Mouse (Mus musculus): ENCODE data around the gene Ifi211.
"Not testable (repeated sequence)": the region's sequence is repeated elsewhere in the genome, so short reads cannot be mapped to it uniquely, and the experiment has no call there.

Gene Ifi211

DNA sequence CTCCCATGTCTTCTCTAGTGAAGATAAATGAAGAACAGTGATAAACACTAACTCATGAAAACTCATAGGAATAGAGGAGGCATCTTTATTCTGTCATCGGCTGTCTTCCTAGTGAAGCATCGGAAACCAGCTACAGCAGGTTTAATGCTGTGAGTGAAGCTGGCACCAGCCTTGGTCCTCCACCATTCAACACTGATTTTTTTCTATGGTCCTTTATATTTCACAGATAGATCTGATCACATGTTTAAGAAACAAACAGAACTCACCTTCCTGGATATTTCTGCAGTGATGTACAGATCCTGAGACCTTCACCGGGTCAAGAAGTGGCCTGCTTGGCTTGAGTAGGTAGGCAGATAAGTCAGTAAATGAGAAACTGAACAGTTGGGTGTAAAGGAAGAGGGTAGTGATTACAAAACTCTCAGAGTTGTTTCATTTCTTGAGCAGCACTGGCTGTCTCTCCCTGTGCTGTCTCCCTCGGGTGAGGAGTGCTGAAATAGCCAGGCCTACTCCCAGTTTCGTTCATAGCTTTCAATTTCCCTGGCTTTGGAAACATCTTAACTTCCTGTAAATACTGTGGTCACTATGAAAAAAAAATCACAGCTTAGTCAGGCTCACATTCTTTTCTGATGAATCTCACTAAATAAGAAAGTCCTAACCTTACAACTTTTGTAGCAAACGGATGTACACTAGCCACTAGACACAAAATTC lies at the start of gene Ifi211:
TSS of gene Ifi211 (minus strand) at position 499 of the 708 bp plus-strand sequence.
- DNase-seq: not testable (repeated sequence)

DNA sequence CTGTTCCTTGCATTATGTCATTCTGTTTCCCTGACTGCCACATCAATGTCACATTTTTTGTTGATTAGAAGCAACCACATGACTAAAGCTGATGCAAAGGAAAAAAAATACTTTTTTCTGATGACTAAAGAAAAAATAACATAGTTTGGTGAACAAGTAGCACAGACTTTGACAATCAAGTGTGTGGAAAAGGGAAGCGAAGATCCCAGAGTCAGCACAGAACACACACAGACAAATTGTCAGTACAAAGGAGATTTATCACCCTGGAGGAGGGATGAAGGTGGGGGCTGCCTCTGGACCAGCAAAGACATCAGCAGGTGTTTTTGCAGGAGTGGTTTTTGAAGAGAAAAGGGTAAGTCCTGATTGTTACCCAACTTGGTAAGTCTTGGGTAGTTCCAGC lies 48.6 kb upstream of the Ifi211 start:
- DNase-seq: not testable (repeated sequence)

DNA sequence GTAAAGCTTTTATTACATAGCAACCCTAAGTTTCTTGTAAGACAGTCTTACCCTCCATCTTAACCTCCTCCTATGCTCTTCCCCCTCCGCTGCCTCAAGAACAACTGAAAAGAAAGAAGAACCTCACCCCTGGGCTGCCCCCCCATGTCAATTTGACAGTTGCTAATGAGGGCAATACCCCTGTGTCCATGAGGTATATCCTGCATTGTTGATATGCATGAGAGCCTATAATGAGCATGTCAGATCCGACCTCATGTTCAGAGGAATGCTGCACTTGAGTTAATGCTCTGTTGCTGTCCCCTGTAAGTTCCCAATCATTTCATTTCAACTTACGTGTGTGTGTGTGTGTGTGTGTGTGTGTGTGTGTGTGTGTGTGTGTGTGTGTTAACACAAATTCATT lies 47.2 kb upstream of the Ifi211 start:
- not testable (repeated sequence) for DNase-seq

DNA sequence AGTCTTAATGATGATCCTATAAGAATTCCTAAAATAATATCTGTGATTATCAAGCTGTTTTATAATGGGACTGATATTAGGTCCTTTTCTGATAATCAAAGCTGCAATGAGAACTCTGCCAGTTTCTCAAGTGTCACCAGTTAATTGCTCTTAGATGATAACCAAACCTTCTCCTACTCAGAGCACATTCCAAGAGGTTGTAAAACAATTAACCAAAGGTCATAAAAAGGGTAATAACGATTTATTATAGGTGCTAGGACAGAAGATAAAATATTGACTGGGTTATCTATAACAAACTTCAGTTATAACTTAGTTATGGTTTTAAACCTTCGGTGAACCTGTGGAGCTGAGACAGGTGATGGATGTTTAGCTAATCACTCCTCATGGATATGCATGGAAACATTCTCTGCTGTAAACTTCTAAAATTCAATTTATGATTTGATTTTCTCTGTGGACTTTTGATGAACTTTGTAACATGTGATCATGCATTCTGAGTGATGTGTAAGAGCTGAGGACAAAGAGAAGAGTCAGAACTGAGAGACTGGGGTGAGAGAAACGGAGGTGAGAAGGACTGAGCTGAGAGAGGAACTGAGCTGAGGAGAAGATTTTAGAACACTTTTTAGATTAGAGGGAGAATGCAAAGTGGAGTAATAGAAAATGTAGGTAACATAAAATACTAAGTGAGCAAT lies 43.1 kb upstream of the Ifi211 start:
- not testable (repeated sequence) for DNase-seq

DNA sequence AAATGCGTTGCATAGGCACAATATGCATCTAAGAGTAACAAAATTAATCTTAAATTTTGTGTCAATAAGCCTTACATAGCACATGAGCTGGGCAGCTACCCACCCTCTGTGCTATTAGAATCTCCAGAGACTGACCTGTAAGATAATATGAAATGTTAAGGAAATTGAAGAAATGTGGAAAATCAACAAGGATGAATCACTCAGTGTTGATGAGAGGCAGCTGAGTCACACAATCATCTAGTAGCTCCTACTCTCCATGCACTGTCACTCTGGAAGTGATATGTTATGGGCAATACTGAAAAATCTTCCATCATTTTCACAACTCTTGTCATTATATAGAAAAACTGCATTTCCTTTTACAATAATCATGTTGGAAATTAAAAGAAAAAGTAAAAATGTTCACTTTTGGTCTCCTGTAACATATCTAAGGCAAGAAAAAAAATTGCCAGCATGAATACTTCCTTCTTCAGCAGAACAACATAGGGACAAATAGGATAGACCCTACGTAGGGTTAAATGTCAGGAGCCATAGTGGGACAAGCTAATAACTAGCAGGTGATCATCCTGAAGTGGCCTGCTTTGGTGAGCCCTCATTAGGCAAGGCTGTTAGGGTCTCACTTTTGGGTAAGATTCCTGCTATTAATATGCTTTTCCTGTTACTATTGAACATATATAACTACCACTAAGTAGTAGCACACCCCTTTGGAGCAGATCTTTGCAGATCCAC lies 42.4 kb upstream of the Ifi211 start:
- DNase-seq: no peak

DNA sequence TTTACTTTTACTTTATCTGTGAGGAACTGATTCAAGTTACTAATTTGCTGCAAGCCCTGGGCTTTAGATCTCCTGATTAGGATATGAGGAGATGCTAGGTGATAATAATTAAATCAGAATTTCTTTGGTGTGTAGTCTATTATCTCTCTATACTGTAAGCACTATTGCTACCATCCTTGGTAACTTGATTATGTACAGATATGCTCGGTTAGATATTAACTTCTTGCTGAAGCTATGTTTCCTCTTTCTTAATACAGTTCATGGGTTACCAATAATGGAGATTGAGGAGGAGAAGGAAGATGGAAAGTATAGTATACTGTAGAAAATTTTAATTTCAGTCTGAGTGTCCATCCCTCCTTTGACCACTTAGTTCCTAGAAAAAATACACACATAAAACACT lies 40.7 kb upstream of the Ifi211 start:
- DNase-seq: no peak

DNA sequence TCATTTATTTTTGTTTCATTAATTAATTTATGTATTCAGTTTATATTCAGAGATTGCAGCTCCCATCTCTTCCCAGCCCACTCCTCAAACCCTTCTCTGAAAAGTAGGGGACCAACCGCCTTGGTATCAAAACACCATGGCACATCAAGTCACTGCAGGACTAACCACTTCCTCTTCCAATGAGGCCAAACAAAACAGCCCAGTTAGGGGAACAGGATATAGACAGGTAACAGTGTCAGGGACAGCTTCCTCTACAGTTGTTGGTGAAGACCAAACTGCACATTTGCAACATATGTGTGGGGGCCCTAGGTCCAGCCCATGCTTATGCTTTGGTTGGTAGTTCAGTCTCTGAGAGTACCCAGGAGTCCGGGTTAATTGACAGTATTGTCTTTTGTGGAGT lies 36.2 kb upstream of the Ifi211 start:
- DNase-seq: not testable (repeated sequence)

DNA sequence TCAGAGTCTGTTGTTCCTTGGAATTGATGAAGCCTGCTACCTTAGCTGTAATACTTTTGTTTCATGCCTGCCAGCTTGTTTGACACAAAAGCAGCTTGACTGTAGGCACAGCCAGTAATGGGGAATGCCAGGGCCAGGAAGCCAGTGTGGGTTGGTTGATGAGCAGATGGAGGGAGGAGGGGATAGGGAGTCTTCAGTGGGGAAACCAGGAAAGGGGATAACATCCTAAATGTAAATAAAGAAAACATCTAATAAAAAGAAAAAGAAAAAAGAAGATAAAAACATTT lies 29.9 kb upstream of the Ifi211 start:
- not testable (repeated sequence) for DNase-seq

DNA sequence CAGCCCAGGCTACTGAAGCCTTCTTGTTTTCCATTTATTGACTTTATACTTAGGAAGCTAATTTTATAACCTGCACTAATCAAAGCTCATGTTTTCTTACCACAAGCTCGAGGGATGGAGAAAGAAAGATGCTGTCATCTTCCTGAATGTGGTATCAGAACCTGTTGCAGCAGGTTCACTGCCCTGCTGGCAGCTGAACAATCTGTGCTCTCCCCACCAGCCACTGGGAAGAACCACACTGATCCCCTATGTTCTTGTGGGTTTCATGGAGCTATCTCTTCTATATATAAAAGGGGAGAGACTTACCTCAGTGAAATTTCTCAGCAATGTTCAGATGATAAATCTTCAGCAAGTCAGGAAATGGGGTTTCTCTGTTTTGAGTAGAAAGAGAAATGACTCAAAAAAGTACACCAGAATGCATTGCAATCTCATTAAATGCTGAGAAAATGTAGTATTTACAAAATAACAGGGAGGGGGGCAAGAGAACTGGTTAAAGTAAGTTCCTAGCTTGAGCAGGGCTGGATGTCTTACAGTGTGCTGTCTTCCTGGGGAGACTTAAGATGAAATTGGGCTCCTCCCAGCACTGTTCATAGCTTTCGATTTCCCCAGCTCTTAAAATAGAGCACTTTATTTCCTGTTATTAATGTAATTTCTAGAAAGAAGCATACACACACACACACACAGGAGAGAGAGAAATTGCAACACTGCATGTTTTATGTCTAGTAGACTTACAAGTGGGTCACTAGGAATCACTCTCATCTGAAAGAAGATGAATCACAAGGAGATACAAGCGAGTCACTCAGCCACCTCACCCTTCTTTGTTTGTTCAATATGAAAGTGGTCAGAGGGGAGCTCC lies 29.3 kb upstream of the Ifi211 start, which contains the start of the genes Mndal and Ifi203:
TSS of gene Mndal (minus strand) at position 568 of the 856 bp plus-strand sequence.
TSS of gene Ifi203 (minus strand) at position 749 of the 856 bp plus-strand sequence.
- not testable (repeated sequence) for DNase-seq

DNA sequence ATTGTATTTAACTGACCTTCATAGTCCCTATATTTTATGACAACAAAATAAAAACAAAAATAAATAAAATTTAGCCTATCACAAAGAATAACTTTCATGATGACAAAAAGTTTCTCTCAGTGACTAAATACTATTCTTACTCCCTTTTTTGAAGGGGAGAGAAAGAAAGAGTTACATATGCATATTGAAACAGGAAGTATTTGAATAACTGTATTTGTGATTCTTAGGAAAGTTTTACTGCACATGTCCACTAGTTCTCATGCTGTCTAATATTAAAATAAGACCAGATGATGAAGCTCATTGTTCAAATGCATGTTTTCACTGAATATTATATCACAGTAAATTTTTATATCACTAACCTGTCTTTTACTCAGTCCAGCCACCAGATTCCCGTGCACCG lies 28.7 kb upstream of the Ifi211 start:
- not testable (repeated sequence) for DNase-seq

DNA sequence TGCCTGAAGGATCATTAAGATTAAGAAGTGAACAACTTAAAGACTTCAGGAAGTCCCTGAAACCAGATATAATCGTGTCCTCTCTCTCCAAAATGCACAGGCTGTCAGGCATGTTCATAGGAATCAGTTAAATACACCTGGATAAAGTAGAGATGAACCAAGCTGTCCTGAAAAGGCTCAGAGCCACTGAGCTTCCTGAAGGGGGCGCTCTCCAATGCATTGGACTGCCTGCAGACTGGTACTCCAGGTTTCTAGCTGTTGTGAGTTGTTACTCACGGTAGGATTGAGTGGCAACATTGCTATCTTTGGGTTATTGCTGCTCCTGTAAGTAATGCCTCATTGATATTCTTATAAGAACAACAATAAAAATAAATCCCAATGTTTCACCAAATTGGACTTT lies 6.4 kb upstream of the Ifi211 start:
- not testable (repeated sequence) for DNase-seq

DNA sequence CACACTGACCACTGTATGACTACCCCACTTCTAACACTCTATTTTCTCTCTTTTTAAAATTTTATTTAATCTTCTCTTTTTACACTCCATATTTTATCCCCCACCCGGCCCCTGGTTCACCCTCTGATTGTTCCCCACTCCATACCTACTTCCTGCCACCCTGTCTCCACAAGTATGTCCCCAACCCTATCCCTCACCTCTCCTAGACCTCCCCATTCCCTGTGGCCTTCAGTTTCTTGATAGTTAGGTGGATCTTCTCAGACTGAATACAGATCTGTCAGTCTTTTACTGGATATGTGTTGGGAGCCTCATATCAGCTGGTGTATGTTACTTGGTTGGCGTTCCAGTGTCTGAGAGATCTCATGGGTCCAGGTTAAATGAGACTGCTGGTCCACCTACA lies 1.7 kb upstream of the Ifi211 start:
- no peak for DNase-seq

DNA sequence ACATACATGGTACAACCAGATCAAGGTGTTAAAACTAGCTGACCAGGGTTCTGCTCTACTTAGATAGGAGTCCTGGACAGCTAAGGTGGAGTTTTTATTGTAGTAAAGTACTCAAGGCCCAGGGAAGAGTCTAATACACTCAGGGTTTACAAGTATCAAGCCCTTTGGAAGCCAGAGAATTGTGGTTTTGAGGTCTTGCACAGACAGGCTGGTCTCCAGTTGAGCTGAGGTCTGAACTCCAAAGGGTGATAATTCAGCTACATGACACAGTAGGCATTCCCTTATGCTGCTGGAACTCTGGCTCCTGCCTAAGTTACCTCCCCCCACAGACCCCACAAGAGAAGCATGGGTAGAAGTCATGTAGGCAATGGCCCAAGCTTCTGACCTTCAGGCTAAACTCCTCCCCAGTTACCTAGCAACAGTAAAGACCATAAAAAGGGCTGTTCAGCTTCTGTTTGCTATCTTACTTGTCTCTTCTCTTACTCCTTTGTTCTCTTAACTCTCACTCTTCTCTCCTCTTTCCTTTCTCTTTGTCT lies 478 bp upstream of the Ifi211 start:
- DNase-seq: not testable (repeated sequence)

DNA sequence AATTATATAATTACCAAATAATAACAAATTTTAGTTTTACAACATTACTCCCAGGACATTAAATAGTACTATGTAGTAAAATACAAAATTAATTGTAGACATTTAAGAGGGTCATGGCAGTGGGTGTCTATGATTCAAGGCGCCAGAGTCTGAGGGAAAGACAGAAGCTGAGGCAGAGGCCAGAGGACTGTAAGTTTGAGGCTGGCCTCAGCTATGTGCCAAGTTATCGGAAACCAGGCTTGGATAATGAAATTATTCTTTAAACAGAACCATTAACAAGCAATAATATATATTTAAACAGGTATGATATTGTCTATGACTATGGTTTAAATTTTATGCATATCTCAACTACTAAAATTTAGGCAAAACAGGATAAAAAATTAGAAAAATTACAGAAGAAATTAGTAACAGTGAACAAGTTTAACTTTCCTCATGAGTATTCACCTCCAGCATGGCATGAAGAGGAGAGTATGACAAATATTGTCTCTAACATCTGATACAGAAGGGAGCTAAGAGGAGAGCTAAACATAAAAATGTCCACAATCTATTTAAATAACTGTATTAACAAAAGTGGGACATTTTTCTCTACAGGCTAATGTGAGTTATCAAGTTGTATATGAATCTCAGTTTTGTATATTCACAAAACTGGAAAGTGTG lies 910 bp downstream of the Ifi211 start:
- no peak for DNase-seq

DNA sequence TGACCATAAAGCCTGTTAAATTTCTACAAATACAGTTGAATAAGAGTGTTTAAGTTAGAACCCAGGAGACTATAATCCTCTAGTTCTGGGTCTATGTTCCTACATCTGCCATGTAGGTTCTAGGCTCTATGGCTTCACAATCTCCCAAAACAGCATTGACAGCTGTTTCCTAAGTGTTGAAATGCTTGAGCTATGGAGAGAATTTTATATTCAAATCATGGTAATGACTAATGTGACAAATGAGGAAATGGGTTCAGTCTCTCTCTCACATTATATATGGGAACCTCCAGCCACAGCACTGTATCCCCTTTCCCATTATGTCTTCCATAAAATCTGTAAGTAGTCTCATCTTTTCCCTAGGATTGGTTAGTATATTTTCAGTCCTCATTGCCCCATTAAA lies 4.5 kb downstream of the Ifi211 start:
- DNase-seq: not testable (repeated sequence)

DNA sequence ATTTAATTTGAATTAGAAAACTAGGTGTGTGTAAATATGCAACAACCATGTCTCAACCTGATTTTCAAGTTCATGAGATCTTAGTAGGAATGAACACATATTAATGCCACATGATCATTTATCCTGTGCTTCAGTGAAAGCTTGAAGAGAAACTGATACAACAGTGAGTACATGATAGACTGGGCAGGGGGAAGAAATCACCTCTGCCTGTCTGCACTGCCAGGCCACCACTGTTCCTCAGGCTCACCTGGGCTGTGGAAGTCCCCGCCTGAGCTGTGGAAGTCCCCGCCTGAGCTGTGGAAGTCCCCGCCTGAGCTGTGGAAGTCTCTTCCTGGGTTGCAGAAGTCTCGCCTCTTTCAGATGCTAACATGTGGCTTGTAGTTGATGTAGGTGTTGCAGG lies 7.0 kb downstream of the Ifi211 start:
- DNase-seq: not testable (repeated sequence)

DNA sequence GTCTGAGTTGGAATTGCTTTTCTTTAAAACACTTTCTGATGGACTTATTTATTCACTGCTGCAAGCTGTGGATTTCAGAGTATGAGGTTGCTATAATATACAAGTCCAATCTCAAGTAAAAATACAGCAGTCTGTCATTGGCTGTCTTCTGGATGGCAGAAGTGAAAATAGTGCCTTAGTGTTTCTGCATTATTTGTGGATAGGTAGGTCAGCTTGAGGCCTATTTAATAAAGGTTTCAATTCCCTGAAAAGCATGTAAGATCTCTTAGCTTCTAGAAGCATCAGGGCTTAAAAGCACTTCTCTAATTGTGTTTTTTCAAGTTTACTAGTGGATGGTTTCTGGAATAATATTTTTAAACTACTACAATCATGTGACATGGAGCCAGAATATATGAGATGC lies 23.1 kb downstream of the Ifi211 start:
- not testable (repeated sequence) for DNase-seq

DNA sequence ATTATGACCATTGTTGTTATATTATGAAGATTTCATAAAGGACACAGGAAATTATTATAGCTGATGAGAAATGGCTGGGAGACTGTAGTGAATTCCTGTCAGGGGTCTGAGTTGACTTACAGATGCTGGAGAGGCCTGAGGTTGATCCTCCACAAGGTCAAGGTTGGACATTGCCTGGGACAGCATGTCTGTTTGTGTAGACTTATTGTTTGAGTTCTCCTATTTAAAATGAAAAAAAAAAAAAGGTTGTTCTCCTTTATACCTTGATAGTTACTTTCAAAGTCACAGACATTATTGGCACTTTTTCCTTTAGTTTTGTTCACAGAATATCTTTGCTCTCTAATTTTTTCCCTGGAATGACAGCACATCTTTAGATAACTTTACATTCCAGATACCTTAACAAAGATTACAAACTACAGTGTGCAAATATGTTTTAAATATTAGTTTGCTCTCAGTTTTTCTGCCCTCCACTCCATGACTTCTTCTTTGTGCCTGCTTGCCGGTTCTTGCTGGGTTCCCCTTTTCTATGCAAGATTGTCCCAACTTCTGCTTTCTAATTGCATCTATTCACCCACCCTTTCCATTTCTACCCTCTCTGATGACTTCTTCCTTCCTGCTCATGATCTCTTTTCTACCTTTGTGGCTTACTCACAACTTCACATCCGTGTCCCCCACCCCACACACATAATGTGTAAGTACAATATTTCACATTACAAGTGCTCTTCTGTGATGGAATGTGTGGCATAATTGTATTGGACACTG lies 25.6 kb downstream of the Ifi211 start:
- DNase-seq: not testable (repeated sequence)

DNA sequence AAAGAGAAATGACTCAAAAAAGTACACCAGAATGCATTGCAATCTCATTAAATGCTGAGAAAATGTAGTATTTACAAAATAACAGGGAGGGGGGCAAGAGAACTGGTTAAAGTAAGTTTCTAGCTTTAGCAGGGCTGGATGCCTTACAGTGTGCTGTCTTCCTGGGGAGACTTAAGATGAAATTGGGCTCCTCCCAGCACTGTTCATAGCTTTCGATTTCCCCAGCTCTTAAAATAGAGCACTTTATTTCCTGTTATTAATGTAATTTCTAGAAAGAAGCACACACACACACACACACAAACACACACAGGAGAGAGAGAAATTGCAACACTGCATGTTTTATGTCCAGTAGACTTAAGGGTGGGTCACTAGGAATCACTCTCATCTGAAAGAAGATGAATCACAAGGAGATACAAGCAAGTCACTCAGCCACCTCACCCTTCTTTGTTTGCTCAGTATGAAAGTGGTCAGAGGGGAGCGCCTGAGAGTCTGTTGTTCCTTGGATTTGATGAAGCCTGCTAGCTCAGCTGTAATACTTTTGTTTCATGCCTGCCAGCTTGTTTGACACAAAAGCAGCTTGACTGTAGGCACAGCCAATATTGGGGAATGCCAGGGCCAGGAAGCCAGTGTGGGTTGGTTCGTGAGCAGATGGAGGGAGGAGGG lies 32.7 kb downstream of the Ifi211 start:
- peak; percentile 3 for DNase-seq

DNA sequence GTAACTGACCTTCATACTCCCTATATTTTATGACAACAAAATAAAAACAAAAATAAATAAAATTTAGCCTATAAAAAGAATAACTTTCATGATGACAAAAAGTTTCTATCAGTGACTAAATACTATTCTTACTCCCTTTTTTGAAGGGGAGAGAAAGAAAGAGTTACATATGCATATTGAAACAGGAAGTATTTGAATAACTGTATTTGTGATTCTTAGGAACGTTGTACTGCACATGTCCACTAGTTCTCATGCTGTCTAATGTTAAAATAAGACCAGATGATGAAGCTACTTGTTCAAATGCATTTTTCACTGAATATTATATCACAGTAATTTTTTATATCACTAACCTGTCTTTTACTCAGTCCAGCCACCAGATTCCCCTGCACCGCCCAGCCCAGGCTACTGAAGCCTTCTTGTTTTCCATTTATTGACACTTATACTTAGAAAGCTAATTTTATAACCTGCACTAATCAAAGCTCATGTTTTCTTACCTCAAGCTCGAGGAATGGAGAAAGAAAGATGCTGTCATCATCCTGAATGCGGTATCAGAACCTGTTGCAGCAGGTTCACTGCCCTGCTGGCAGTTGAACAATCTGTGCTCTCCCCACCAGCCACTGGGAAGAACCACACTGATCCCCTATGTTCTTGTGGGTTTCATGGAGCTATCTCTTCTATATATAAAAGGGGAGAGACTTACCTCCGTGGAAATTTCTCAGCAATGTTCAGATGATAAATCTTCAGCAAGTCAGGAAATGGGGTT lies 33.4 kb downstream of the Ifi211 start:
- DNase-seq: not testable (repeated sequence)

All from cerebellum, adult 9-11 months (tissue).